Mouse (Mus musculus): ENCODE results near the gene Wbp4.
A peak's percentile ranks its signal among the peaks of the same experiment; 100 is the strongest.

The Wbp4 gene

GRCm38 (mm10) chr14:79451681-79452590 lies 29.4 kb downstream of the Wbp4 start, which contains the start of gene Kbtbd6:
TSS of gene Kbtbd6 (plus strand) at chr14:79451835.
- DNase-seq: peak; percentile 85 to 86

- DNase-seq: no peak
These were observed 36.2 kb downstream of the Wbp4 start for GRCm38 (mm10) chr14:79445055-79445620.

- DNase-seq: no peak
These were observed 36.7 kb downstream of the Wbp4 start for GRCm38 (mm10) chr14:79444601-79445000.

- no peak for DNase-seq
These were observed 39.9 kb downstream of the Wbp4 start for GRCm38 (mm10) chr14:79441441-79441840.

- no peak for DNase-seq
These were observed 40.7 kb downstream of the Wbp4 start for GRCm38 (mm10) chr14:79440655-79441054.

- no peak for DNase-seq
These were observed 47.3 kb downstream of the Wbp4 start for GRCm38 (mm10) chr14:79434068-79434467.

- DNase-seq: peak in 1 of 2 experiments; percentile 13
These were observed 54.5 kb downstream of the Wbp4 start for GRCm38 (mm10) chr14:79426730-79427365.

- peak; percentile 95 to 97 for DNase-seq
These were observed 55.2 kb downstream of the Wbp4 start, which contains the start of gene Kbtbd7 for GRCm38 (mm10) chr14:79425979-79426729. TSS of gene Kbtbd7 (plus strand) at chr14:79426511.

- DNase-seq: no peak
These were observed 61.1 kb downstream of the Wbp4 start for GRCm38 (mm10) chr14:79420083-79420685.

GRCm38 (mm10) chr14:79413121-79413520 lies 68.2 kb downstream of the Wbp4 start:
- DNase-seq: no peak

GRCm38 (mm10) chr14:79410662-79411061 lies 70.7 kb downstream of the Wbp4 start:
- no peak for DNase-seq
